ENCODE assay signal across 10 mouse cellular contexts in the genomic region with DNA sequence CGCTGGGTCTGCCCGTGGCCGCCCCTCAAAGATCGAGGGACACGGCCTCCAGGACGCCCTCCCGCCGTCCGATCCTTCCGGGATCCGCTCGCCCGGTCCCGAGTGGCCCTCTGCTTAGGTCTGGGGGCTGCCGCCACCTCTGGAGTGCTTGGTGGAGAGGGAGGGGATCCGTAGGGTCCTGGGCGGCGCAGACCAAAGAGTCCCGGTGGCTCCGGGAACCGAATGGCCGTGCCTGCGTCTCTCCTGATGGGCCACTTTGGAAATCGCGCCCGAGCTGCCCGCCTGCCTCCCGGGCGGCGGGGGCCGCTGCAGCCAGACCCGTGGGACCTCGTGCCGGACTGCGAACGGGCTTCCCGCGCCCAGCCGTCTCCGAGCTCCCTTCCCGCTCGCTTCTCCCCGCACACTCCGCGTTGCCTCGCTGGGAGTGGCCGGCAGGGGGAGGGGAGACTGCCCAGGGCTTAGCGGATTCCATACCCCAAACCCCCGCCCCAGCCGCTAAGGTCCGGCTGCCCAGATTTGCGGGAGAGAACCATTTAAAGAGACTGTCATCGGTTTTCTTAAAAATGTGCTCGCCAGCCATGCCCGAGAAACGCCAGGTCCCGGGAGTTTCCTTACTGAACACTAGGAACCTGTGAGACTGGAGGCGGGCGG. TPM values are rescaled to one million over a fixed set of nuclear protein-coding genes. Genes with fewer than 3 reads are reported as not detected.
DNase-seq lines count a peak whose midpoint lies in the region; ATAC-seq and TF ChIP-seq lines count a peak whose summit lies in the region.
"Had no signal": no experiment of that assay in that cellular context is flagged by ENCODE, and none has a peak within 500 bp of the region (broad histone marks: within the 10 kb centered on the region; RNA-seq: fewer than 3 reads in every experiment).

No protein-coding gene starts in this region.

- 20% methylated on average over 38 of the region's 59 CpGs for WGBS in embryonic facial prominence, embryonic 11.5 days
- WGBS in hindbrain, embryonic 13.5 days, result 25% methylated on average over 29 of the region's 59 CpGs
- whole genome bisulfite sequencing in liver, embryonic 14.5 days (ENCODE audit: insufficient replicate concordance), result 7% methylated on average over 34 of the region's 59 CpGs
- 22% methylated on average over 56 of the region's 59 CpGs for WGBS in stomach, embryonic 14.5 days

- no peak for TF ChIP-seq EP300 in liver, embryonic 14.5 days (IDR thresholded peaks at IDR 0.05; ENCODE audit: low read depth)

- H3K36me3 ChIP-seq in embryonic facial prominence, embryonic 11.5 days (replicated peaks; ENCODE audit: control insufficient read depth, insufficient read depth, low read depth, low read length), result no peaks in the 10 kb centered on the region
- H3K36me3 ChIP-seq in hindbrain, embryonic 13.5 days, result no peaks in the 10 kb centered on the region
- H3K36me3 ChIP-seq in liver, embryonic 14.5 days (replicated peaks; ENCODE audit: control insufficient read depth, insufficient read depth, low read depth), result no peaks in the 10 kb centered on the region
- no peaks in the 10 kb centered on the region for H3K36me3 ChIP-seq in stomach, embryonic 14.5 days (ENCODE audit: control insufficient read depth, insufficient read depth, low read length)

- peak overlapping the region; percentile 73 for H3K4me2 ChIP-seq in embryonic facial prominence, embryonic 11.5 days (ENCODE audit: low read depth, low read length)
- H3K4me2 ChIP-seq in hindbrain, embryonic 13.5 days, result peak overlapping the region; percentile 66
- peak overlapping the region; percentile 51 for H3K4me2 ChIP-seq in liver, embryonic 14.5 days (ENCODE audit: low read depth)
- peak overlapping the region; percentile 53 for H3K4me2 ChIP-seq in stomach, embryonic 14.5 days (replicated peaks; ENCODE audit: low read depth, low read length)

- H3K27me3 ChIP-seq in embryonic facial prominence, embryonic 11.5 days (ENCODE audit: control insufficient read depth, insufficient read depth, low read length), result peaks cover 10% of the 10 kb centered on the region
- H3K27me3 ChIP-seq in hindbrain, embryonic 13.5 days, result peaks cover 84% of the 10 kb centered on the region
- peaks cover 40% of the 10 kb centered on the region for H3K27me3 ChIP-seq in liver, embryonic 14.5 days (ENCODE audit: control insufficient read depth, insufficient read depth, low read length)
- H3K27me3 ChIP-seq in stomach, embryonic 14.5 days (ENCODE audit: control insufficient read depth, insufficient read depth, low read length), result peaks cover 10% of the 10 kb centered on the region; the same call in 1 of the 2 replicates
- H3K27me3 ChIP-seq: CH12.LX had no signal

- no peaks in the 10 kb centered on the region for H3K4me1 ChIP-seq in embryonic facial prominence, embryonic 11.5 days (ENCODE audit: control insufficient read depth, insufficient read depth, low read length)
- H3K4me1 ChIP-seq in hindbrain, embryonic 13.5 days (replicated peaks), result peaks cover 5% of the 10 kb centered on the region; the same call in 1 of the 2 replicates
- H3K4me1 ChIP-seq in liver, embryonic 14.5 days (replicated peaks; ENCODE audit: control insufficient read depth in 2 of 2, insufficient read depth in 2 of 2, low read length in 1 of 2), result no peaks in the 10 kb centered on the region
- H3K4me1 ChIP-seq in stomach, embryonic 14.5 days (ENCODE audit: control insufficient read depth, insufficient read depth, low read length), result no peaks in the 10 kb centered on the region

- no peak for TF ChIP-seq CTCF in liver, embryonic 14.5 days (IDR thresholded peaks at IDR 0.05; ENCODE audit: low read depth)

- H3K4me3 ChIP-seq in embryonic facial prominence, embryonic 11.5 days (ENCODE audit: low read depth, low read length), result peak overlapping the region; percentile 52
- peak overlapping the region; percentile 51 for H3K4me3 ChIP-seq in hindbrain, embryonic 13.5 days
- peak overlapping the region in 1 of 2 experiments; percentile 35; a peak in 3 of 4 replicates for H3K4me3 ChIP-seq in liver, embryonic 14.5 days (ENCODE audit: insufficient read depth in 1 of 2, low read depth in 2 of 2, low read length in 2 of 2)
- peak overlapping the region; percentile 52 for H3K4me3 ChIP-seq in stomach, embryonic 14.5 days (ENCODE audit: low read depth, low read length)

- no peaks in the 10 kb centered on the region for H3K9me3 ChIP-seq in embryonic facial prominence, embryonic 11.5 days (replicated peaks; ENCODE audit: control insufficient read depth, low read length)
- no peaks in the 10 kb centered on the region for H3K9me3 ChIP-seq in hindbrain, embryonic 13.5 days
- no peaks in the 10 kb centered on the region for H3K9me3 ChIP-seq in liver, embryonic 14.5 days (ENCODE audit: control insufficient read depth, low read length)
- no peaks in the 10 kb centered on the region for H3K9me3 ChIP-seq in stomach, embryonic 14.5 days (ENCODE audit: control insufficient read depth, low read depth, low read length)

- peak; percentile 19 for DNase-seq in gastrocnemius, postnatal 14 days
- DNase-seq in gastrocnemius, adult 8-10 months (ENCODE audit: low spot score in 2 of 2), result no peak
- peak; percentile 22 for DNase-seq in MN1 (ENCODE audit: low spot score)
- DNase-seq in embryonic facial prominence, embryonic 11.5 days (ENCODE audit: low spot score), result peak; percentile 62
- no peak for DNase-seq in liver, embryonic 14.5 days (ENCODE audit: low read depth in 3 of 3, low spot score in 3 of 3)
- DNase-seq in frontal cortex, postnatal 10 days (ENCODE audit: low spot score in 2 of 2), result no peak

- intact Hi-C loops in gastrocnemius, postnatal 14 days (cut with DNase I; ENCODE audit: low total_unique reads), result loop anchor here (10.0 kb wide), 1 partner anchor 85 kb away; no protein-coding TSS in a partner anchor

- H3K27ac ChIP-seq in embryonic facial prominence, embryonic 11.5 days (replicated peaks; ENCODE audit: low read depth, low read length), result peak overlapping the region; percentile 35; the same call in 1 of the 2 replicates
- no peak overlapping the region for H3K27ac ChIP-seq in hindbrain, embryonic 13.5 days
- no peak overlapping the region for H3K27ac ChIP-seq in liver, embryonic 14.5 days
- peak overlapping the region; percentile 27; the same call in 1 of the 2 replicates for H3K27ac ChIP-seq in stomach, embryonic 14.5 days (ENCODE audit: low read length)

- peak overlapping the region; percentile 65 for H3K9ac ChIP-seq in embryonic facial prominence, embryonic 11.5 days (replicated peaks; ENCODE audit: low read length)
- H3K9ac ChIP-seq in hindbrain, embryonic 13.5 days, result peak overlapping the region; percentile 67
- H3K9ac ChIP-seq in liver, embryonic 14.5 days (replicated peaks), result no peak overlapping the region
- peak overlapping the region; percentile 48 for H3K9ac ChIP-seq in stomach, embryonic 14.5 days (replicated peaks; ENCODE audit: low read depth, low read length)

- no peak for ATAC-seq in embryonic facial prominence, embryonic 11.5 days (replicated peaks; ENCODE audit: insufficient number of reproducible peaks, low FRiP score, low TSS enrichment, low read depth)
- peak; percentile 59 for ATAC-seq in hindbrain, embryonic 13.5 days (ENCODE audit: low FRiP score)
- ATAC-seq in liver, embryonic 14.5 days (ENCODE audit: insufficient read depth), result no peak
- ATAC-seq in stomach, embryonic 14.5 days (ENCODE audit: insufficient number of reproducible peaks, insufficient read depth, low FRiP score, low read depth), result no peak

RNA-seq across cellular contexts. Expression of a gene that starts 0.8 kb away (rescaled TPM):
- 1 to 10 TPM; 3.7 to 5.6 TPM for total RNA-seq in gastrocnemius, postnatal 14 days (2021)
- total RNA-seq in gastrocnemius, adult 8-10 months (2022), result 1 to 10 TPM; 1.3 to 2.0 (median 1.5) TPM
- polyA plus RNA-seq in embryonic facial prominence, embryonic 11.5 days (2014; fragmentation: Nextera tagmentation; extraction: Ambion mirVana), result 14.8 and 16.2 TPM in 2 replicates
- polyA plus RNA-seq in hindbrain, embryonic 13.5 days (2015; fragmentation: Nextera tagmentation; extraction: Ambion mirVana), result 5.2 and 7.1 TPM in 2 replicates
- 0.27 and 0.39 TPM in 2 replicates for polyA plus RNA-seq in liver, embryonic 14.5 days (2012; rRNA removed)
- polyA plus RNA-seq in liver, embryonic 14.5 days (2014; fragmentation: Nextera tagmentation; extraction: Ambion mirVana), result 1.1 and 1.3 TPM in 2 replicates
- polyA plus RNA-seq in stomach, embryonic 14.5 days (2014; fragmentation: Nextera tagmentation; extraction: Ambion mirVana), result 16.3 and 17.4 TPM in 2 replicates

RNA-seq across cellular contexts. Expression of a gene that starts 55.6 kb away (rescaled TPM):
- total RNA-seq in gastrocnemius, postnatal 14 days (2021), result not detected
- not detected for total RNA-seq in gastrocnemius, adult 8-10 months (2022)
- polyA plus RNA-seq in embryonic facial prominence, embryonic 11.5 days (2014; fragmentation: Nextera tagmentation; extraction: Ambion mirVana), result 0.14 TPM in 1 of 2 replicates, not detected in the other
- 0.16 TPM in 1 of 2 replicates, not detected in the other for polyA plus RNA-seq in hindbrain, embryonic 13.5 days (2015; fragmentation: Nextera tagmentation; extraction: Ambion mirVana)
- polyA plus RNA-seq in liver, embryonic 14.5 days (2012; rRNA removed), result 0.02 and 0.05 TPM in 2 replicates
- not detected in 2 replicates for polyA plus RNA-seq in liver, embryonic 14.5 days (2014; fragmentation: Nextera tagmentation; extraction: Ambion mirVana)
- 0.21 TPM in 1 of 2 replicates, not detected in the other for polyA plus RNA-seq in stomach, embryonic 14.5 days (2014; fragmentation: Nextera tagmentation; extraction: Ambion mirVana)
- total RNA-seq: CH12.LX; hematopoietic stem cell, adult 5-6 weeks had no signal

RNA-seq across cellular contexts. Expression of a gene that starts 55.8 kb away (rescaled TPM):
- not detected for total RNA-seq in gastrocnemius, postnatal 14 days (2021)
- total RNA-seq in gastrocnemius, adult 8-10 months (2022), result not detected
- polyA plus RNA-seq in embryonic facial prominence, embryonic 11.5 days (2014; fragmentation: Nextera tagmentation; extraction: Ambion mirVana), result not detected in 2 replicates
- 0.10 TPM in 1 of 2 replicates, not detected in the other for polyA plus RNA-seq in hindbrain, embryonic 13.5 days (2015; fragmentation: Nextera tagmentation; extraction: Ambion mirVana)
- polyA plus RNA-seq in liver, embryonic 14.5 days (2012; rRNA removed), result 0.06 and 0.12 TPM in 2 replicates
- polyA plus RNA-seq in liver, embryonic 14.5 days (2014; fragmentation: Nextera tagmentation; extraction: Ambion mirVana), result 0.06 TPM in 1 of 2 replicates, not detected in the other
- polyA plus RNA-seq in stomach, embryonic 14.5 days (2014; fragmentation: Nextera tagmentation; extraction: Ambion mirVana), result 0.42 TPM in 1 of 2 replicates, not detected in the other
- total RNA-seq: CH12.LX; hematopoietic stem cell, adult 5-6 weeks had no signal

Comparison
In these comparisons a context has a peak if more than half of its experiments do, and no peak if none do; other contexts are left out.
1. DNase-seq: peak in gastrocnemius, postnatal 14 days (single experiment), MN1 (single experiment) and embryonic facial prominence, embryonic 11.5 days (single experiment); none in gastrocnemius, adult 8-10 months (0 of 2), liver, embryonic 14.5 days (0 of 3) and frontal cortex, postnatal 10 days (0 of 2).
2. H3K27ac ChIP-seq: peak in embryonic facial prominence, embryonic 11.5 days (single experiment) and stomach, embryonic 14.5 days (single experiment); none in hindbrain, embryonic 13.5 days (single experiment) and liver, embryonic 14.5 days (single experiment).
3. Peak in every context shown above with its lines, with median percentiles within 50 percentile points of each other: H3K4me2 ChIP-seq.